Mouse (Mus musculus): ENCODE results near the gene Bpifb2. TPM values are rescaled to one million over a fixed set of nuclear protein-coding genes. Genes with fewer than 3 reads are reported as not detected.
"Not testable (repeated sequence)": the region's sequence is repeated elsewhere in the genome, so short reads cannot be mapped to it uniquely, and the experiment has no call there.

The Bpifb2 gene
- 0.31 and 0.59 TPM in 2 replicates for polyA plus RNA-seq (2012; rRNA removed)

DNA sequence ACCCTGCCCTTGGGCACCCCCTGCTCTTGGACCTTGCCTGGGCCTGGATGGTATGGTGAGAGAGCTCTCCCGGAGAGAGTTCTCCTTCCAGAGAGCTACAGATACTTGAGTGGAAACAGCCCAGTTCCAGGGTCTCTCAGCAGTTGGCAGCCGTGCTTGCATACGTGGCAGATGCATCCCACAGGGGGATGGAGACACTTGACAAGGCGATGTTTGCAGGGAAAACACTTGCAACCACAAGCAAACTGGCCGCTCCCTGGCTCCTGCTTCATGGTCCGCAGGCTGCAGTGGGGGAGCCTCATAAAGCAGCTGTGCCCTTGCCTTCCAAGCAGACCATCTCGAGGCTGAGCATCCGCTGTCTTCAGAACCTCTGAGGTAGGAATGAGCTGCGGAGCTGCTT, at the start of gene Bpifb2:
Bpifb2 (plus strand) TSS at position 301 of the 400 bp plus-strand sequence.
- WGBS: 64% methylated on average over 9 of the region's 9 CpGs

DNA sequence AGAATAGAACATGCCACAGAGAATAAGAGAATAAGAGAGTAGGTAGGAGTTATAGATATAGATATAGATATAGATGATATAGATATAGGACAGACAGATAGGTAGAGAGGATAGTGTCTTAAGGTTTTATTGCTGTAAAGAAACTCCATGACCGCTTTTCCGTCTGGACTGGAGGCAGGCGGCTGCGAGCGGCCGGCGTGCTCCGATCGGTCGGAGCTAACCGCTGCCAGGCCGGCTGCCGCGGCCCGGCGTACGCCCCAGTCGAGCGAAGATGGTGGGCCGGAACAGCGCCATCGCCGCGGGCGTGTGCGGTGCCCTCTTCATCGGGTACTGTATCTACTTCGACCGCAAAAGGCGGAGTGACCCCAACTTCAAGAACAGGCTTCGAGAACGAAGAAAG, 48.9 kb upstream of the Bpifb2 start:
- WGBS: 90% methylated on average over 32 of the region's 32 CpGs
- H3K4me3 ChIP-seq (replicated peaks; ENCODE audit: insufficient read depth, low read depth, low read length); H3K27ac ChIP-seq (ENCODE audit: insufficient read depth, low read length); DNase-seq; H3K27me3 ChIP-seq (ENCODE audit: control insufficient read depth, insufficient read depth, low read length): not testable (repeated sequence)
- H3K4me1 ChIP-seq (ENCODE audit: control insufficient read depth, insufficient read depth, low read length): peaks cover 11% of the 10 kb centered on the region

More for the DNA sequence above, at the start of gene Bpifb2:
- Histone ChIP-seq H3K4me1 (ENCODE audit: control insufficient read depth, insufficient read depth, low read length) (no peaks in the 10 kb centered on the region), H3K4me3 (replicated peaks; ENCODE audit: insufficient read depth, low read depth, low read length) (no peak within 1 kb of the TSS), H3K27me3 (ENCODE audit: control insufficient read depth, insufficient read depth, low read length) (no peaks in the 10 kb centered on the region), H3K27ac (ENCODE audit: insufficient read depth, low read length) (no peak within 1 kb of the TSS)
- TF ChIP-seq CTCF (IDR thresholded peaks at IDR 0.05; ENCODE audit: borderline replicate concordance, insufficient read depth, low read depth, low read length): no peak
- TF ChIP-seq POLR2A (IDR thresholded peaks at IDR 0.05; ENCODE audit: borderline replicate concordance, insufficient read depth, low read length): no peak
- DNase-seq: no peak

DNA sequence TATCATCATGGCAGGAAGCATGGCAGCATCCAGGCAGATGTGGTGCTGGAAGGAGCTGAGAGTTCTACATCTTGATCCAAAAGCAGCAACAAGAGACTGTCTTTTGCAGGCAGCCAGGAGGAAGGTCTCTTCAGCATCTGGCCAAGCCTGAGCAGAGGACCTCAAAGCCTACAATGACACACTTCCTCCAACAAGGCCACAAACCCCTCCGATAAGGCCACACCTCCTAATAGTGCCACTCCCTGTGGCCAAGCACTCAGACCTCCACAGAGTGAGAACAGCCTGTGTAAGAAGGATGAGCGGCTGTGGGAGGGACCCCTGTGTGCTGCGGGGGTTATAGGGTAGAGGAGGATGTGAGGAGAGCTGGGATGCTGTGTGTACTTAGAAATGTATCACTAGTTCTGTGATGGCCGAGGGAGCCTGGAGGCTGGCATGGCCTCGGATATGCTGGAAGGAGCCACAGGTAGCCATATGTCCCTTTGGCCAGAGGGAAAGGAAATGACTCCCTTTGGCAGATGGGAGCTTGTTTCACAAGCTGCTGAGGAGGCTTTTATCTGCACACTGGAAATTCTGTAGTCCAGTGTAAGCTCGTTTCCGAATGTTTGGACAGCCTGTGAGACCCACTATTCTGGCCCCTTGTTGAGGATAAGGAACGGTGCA, 47.5 kb upstream of the Bpifb2 start:
- H3K27ac ChIP-seq (ENCODE audit: insufficient read depth, low read length): peak overlapping the region; percentile 89
- peaks cover 11% of the 10 kb centered on the region for H3K4me1 ChIP-seq (ENCODE audit: control insufficient read depth, insufficient read depth, low read length)
- no peak; the same call in 1 of the 2 replicates for TF ChIP-seq POLR2A (IDR thresholded peaks at IDR 0.05; ENCODE audit: borderline replicate concordance, insufficient read depth, low read length)
- 23% methylated on average over 8 of the region's 8 CpGs for WGBS
- DNase-seq: peak; percentile 79 to 91
- H3K27me3 ChIP-seq (ENCODE audit: control insufficient read depth, insufficient read depth, low read length): no peaks in the 10 kb centered on the region
- H3K4me3 ChIP-seq (replicated peaks; ENCODE audit: insufficient read depth, low read depth, low read length): peak overlapping the region; percentile 36

DNA sequence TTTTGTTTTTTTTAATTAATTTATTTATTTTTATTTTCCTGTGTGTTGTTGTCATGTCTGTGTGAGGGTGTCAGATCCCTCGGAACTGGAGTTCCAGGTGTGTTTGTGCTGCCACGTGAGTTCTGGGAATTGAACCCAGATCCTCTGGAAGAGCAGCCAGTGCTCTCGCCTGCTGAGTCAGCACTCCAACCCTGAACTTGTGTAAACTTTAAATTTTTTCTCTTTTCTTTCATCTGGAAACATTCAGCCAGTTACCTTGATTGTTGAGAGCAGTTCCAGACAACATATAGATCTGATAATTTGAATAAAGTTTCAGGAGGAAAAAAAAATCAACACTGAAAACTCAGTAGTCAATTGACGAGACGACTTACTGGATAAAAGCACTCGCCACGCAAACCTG, 46.1 kb upstream of the Bpifb2 start:
- no peaks in the 10 kb centered on the region for H3K27me3 ChIP-seq (ENCODE audit: control insufficient read depth, insufficient read depth, low read length)
- WGBS: 94% methylated on average over 7 of the region's 7 CpGs
- no peak for DNase-seq
- H3K4me3 ChIP-seq (replicated peaks; ENCODE audit: insufficient read depth, low read depth, low read length): no peak overlapping the region
- TF ChIP-seq CTCF (IDR thresholded peaks at IDR 0.05; ENCODE audit: borderline replicate concordance, insufficient read depth, low read depth, low read length) (no peak), POLR2A (IDR thresholded peaks at IDR 0.05; ENCODE audit: borderline replicate concordance, insufficient read depth, low read length) (no peak)
- H3K4me1 ChIP-seq (ENCODE audit: control insufficient read depth, insufficient read depth, low read length): peaks cover 11% of the 10 kb centered on the region
- no peak overlapping the region for H3K27ac ChIP-seq (ENCODE audit: insufficient read depth, low read length)

- no peaks in the 10 kb centered on the region; the same call in 1 of the 2 replicates for H3K27me3 ChIP-seq (ENCODE audit: control insufficient read depth, insufficient read depth, low read length)
- WGBS: 90% methylated on average over 8 of the region's 8 CpGs
Measured at GRCm38 (mm10) chr2:153833291-153833690, 41.6 kb upstream of the Bpifb2 start.

DNA sequence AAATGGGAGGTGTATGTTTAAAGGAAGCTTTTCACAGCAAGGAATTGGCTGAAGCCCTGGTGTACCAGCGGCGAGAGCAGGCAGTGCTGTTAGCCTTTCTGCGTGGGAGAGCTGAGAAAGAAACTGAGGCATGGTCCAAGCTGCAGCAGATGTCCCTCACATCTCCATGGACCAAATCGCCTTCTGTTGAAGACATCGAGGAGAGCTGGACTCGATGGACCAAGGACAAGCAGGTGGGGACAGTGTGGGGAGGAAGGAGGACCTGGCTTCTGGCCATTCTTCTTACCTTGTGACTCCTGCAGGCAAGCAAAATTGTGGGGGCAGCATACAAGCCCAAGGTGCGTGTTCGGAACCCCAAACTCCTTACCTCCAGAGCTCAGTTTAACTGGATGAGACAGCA, 32.0 kb upstream of the Bpifb2 start:
- DNase-seq: peak; percentile 36 to 43
- Histone ChIP-seq H3K27ac (ENCODE audit: insufficient read depth, low read length) (no peak overlapping the region), H3K4me1 (ENCODE audit: control insufficient read depth, insufficient read depth, low read length) (peaks cover 4% of the 10 kb centered on the region), H3K27me3 (ENCODE audit: control insufficient read depth, insufficient read depth, low read length) (no peaks in the 10 kb centered on the region; the same call in 1 of the 2 replicates), H3K4me3 (replicated peaks; ENCODE audit: insufficient read depth, low read depth, low read length) (no peak overlapping the region)
- WGBS: 33% methylated on average over 8 of the region's 8 CpGs
- no peak for TF ChIP-seq CTCF (IDR thresholded peaks at IDR 0.05; ENCODE audit: borderline replicate concordance, insufficient read depth, low read depth, low read length)
- no peak for TF ChIP-seq POLR2A (IDR thresholded peaks at IDR 0.05; ENCODE audit: borderline replicate concordance, insufficient read depth, low read length)

More at GRCm38 (mm10) chr2:153833291-153833690, 41.6 kb upstream of the Bpifb2 start:
- Histone ChIP-seq H3K27ac (ENCODE audit: insufficient read depth, low read length) (no peak overlapping the region), H3K4me1 (ENCODE audit: control insufficient read depth, insufficient read depth, low read length) (no peaks in the 10 kb centered on the region; the same call in none of the 2 replicates), H3K4me3 (replicated peaks; ENCODE audit: insufficient read depth, low read depth, low read length) (no peak overlapping the region)
- TF ChIP-seq POLR2A (IDR thresholded peaks at IDR 0.05; ENCODE audit: borderline replicate concordance, insufficient read depth, low read length): no peak
- no peak for TF ChIP-seq CTCF (IDR thresholded peaks at IDR 0.05; ENCODE audit: borderline replicate concordance, insufficient read depth, low read depth, low read length)
- DNase-seq: no peak

- no peak overlapping the region for H3K27ac ChIP-seq (ENCODE audit: insufficient read depth, low read length)
- DNase-seq: no peak
- WGBS: 83% methylated on average over 3 of the region's 3 CpGs
- no peaks in the 10 kb centered on the region for H3K27me3 ChIP-seq (ENCODE audit: control insufficient read depth, insufficient read depth, low read length)
- TF ChIP-seq POLR2A (IDR thresholded peaks at IDR 0.05; ENCODE audit: borderline replicate concordance, insufficient read depth, low read length) (no peak), CTCF (IDR thresholded peaks at IDR 0.05; ENCODE audit: borderline replicate concordance, insufficient read depth, low read depth, low read length) (no peak)
- H3K4me3 ChIP-seq (replicated peaks; ENCODE audit: insufficient read depth, low read depth, low read length): no peak overlapping the region
- H3K4me1 ChIP-seq (ENCODE audit: control insufficient read depth, insufficient read depth, low read length): no peaks in the 10 kb centered on the region
Measured at GRCm38 (mm10) chr2:153848389-153848788, 26.5 kb upstream of the Bpifb2 start.

GRCm38 (mm10) chr2:153850351-153851029, 24.4 kb upstream of the Bpifb2 start:
- Histone ChIP-seq H3K27ac (ENCODE audit: insufficient read depth, low read length) (no peak overlapping the region), H3K4me1 (ENCODE audit: control insufficient read depth, insufficient read depth, low read length) (no peaks in the 10 kb centered on the region), H3K27me3 (ENCODE audit: control insufficient read depth, insufficient read depth, low read length) (no peaks in the 10 kb centered on the region), H3K4me3 (replicated peaks; ENCODE audit: insufficient read depth, low read depth, low read length) (no peak overlapping the region)
- WGBS: 35% methylated on average over 6 of the region's 6 CpGs
- TF ChIP-seq POLR2A (IDR thresholded peaks at IDR 0.05; ENCODE audit: borderline replicate concordance, insufficient read depth, low read length): no peak
- peak; percentile 67 for TF ChIP-seq CTCF (IDR thresholded peaks at IDR 0.05; ENCODE audit: borderline replicate concordance, insufficient read depth, low read depth, low read length)
- DNase-seq: no peak

Data from cerebellum, adult 2 months (tissue).